Mouse (Mus musculus): ENCODE data around the gene Mex3a.

DNA sequence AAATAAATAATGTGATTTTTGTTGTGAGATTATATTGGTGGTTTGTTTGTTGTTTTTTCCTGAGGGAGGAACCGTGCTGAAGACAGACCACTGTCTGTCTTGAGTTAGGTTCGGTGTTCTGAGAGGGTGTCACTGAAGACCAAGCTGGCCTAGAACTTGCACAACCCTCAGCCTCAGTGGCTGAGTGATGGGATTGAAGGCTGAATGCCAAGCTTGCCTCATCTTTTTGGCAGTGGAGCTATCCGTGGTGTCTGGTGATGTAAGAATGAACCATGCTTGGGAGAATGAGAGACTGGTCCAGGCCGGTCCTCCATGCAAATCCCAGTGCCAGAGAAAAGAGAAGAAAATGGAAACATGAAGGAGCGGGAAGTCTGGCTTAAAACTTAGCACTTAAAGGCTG, 37.5 kb downstream of the Mex3a start:
- no peak for TF ChIP-seq USF1 (IDR thresholded peaks at IDR 0.05; ENCODE audit: low read depth)
- TF ChIP-seq MAX (IDR thresholded peaks at IDR 0.05; ENCODE audit: low read depth) = no peak
- no peak for TF ChIP-seq POLR2A (IDR thresholded peaks at IDR 0.05; ENCODE audit: insufficient read length, low read depth)
- TF ChIP-seq E2F4 (IDR thresholded peaks at IDR 0.05; ENCODE audit: insufficient read depth) = no peak
- TF ChIP-seq MYOD1 (IDR thresholded peaks at IDR 0.05; ENCODE audit: control insufficient read depth in 1 of 3, insufficient read length in 2 of 3, low read depth in 2 of 3) = no peak
- TF ChIP-seq TCF3 (IDR thresholded peaks at IDR 0.05; ENCODE audit: insufficient read length, low read depth) = no peak
- no peak for TF ChIP-seq TCF12 (IDR thresholded peaks at IDR 0.05; ENCODE audit: insufficient read depth, poor library complexity, severe bottlenecking)
- TF ChIP-seq SRF (IDR thresholded peaks at IDR 0.05; ENCODE audit: control insufficient read depth, insufficient read length, low read depth) = no peak

Data from myocyte (in vitro differentiated cells).